Mouse (Mus musculus): Measurements from ENCODE around the gene Lrrc4b.
A peak's percentile ranks its signal among the peaks of the same experiment; 100 is the strongest.

Gene Lrrc4b

GRCm38 (mm10) chr7:44485572-44486195 is 56.9 kb downstream of the Lrrc4b start:
- DNase-seq (ENCODE audit: low spot score in 2 of 2): no peak

GRCm38 (mm10) chr7:44486927-44487575 is 58.2 kb downstream of the Lrrc4b start:
- DNase-seq (ENCODE audit: low spot score in 2 of 2): no peak

- no peak for DNase-seq (ENCODE audit: low spot score in 2 of 2)
Observed at GRCm38 (mm10) chr7:44487936-44488335, 59.1 kb downstream of the Lrrc4b start.

- DNase-seq (ENCODE audit: low spot score in 2 of 2): no peak
Observed at GRCm38 (mm10) chr7:44488545-44488944, 59.7 kb downstream of the Lrrc4b start.

- DNase-seq (ENCODE audit: low spot score in 2 of 2): no peak
Observed at GRCm38 (mm10) chr7:44490281-44490680, 61.5 kb downstream of the Lrrc4b start.

GRCm38 (mm10) chr7:44491391-44491790 is 62.6 kb downstream of the Lrrc4b start:
- no peak for DNase-seq (ENCODE audit: low spot score in 2 of 2)

- no peak for DNase-seq (ENCODE audit: low spot score in 2 of 2)
Observed at GRCm38 (mm10) chr7:44492166-44492826, 63.5 kb downstream of the Lrrc4b start.

GRCm38 (mm10) chr7:44494681-44495080 is 65.9 kb downstream of the Lrrc4b start:
- DNase-seq (ENCODE audit: low spot score in 2 of 2): no peak

GRCm38 (mm10) chr7:44495086-44495485 is 66.3 kb downstream of the Lrrc4b start:
- DNase-seq (ENCODE audit: low spot score in 2 of 2): no peak

- peak; percentile 95 to 97 for DNase-seq (ENCODE audit: low spot score in 2 of 2)
Observed at GRCm38 (mm10) chr7:44495992-44496770, 67.4 kb downstream of the Lrrc4b start, which contains the start of the genes Emc10 and Fam71e1. Emc10 (minus strand) TSS chr7:44496529. Fam71e1 (plus strand) TSS chr7:44496581.

GRCm38 (mm10) chr7:44496771-44497109 is 67.9 kb downstream of the Lrrc4b start:
- DNase-seq (ENCODE audit: low spot score in 2 of 2): no peak

- DNase-seq (ENCODE audit: low spot score in 2 of 2): no peak
Observed at GRCm38 (mm10) chr7:44497361-44498055, 68.7 kb downstream of the Lrrc4b start.

- DNase-seq (ENCODE audit: low spot score in 2 of 2): no peak
Observed at GRCm38 (mm10) chr7:44498922-44499321, 70.1 kb downstream of the Lrrc4b start.

GRCm38 (mm10) chr7:44500046-44500445 is 71.2 kb downstream of the Lrrc4b start:
- DNase-seq (ENCODE audit: low spot score in 2 of 2): no peak

GRCm38 (mm10) chr7:44501563-44502115 is 72.8 kb downstream of the Lrrc4b start:
- peak; percentile 44 to 46 for DNase-seq (ENCODE audit: low spot score in 2 of 2)

- no peak for DNase-seq (ENCODE audit: low spot score in 2 of 2)
Observed at GRCm38 (mm10) chr7:44507491-44507890, 78.7 kb downstream of the Lrrc4b start.
